Mouse (Mus musculus) cerebellum, adult 9-10 months (tissue): ENCODE data around the gene Epas1.

Experiments used
- DNase-seq: peaks from one replicate; pipeline ENCODE4 v3.0.0; 2022

Gene Epas1

DNA sequence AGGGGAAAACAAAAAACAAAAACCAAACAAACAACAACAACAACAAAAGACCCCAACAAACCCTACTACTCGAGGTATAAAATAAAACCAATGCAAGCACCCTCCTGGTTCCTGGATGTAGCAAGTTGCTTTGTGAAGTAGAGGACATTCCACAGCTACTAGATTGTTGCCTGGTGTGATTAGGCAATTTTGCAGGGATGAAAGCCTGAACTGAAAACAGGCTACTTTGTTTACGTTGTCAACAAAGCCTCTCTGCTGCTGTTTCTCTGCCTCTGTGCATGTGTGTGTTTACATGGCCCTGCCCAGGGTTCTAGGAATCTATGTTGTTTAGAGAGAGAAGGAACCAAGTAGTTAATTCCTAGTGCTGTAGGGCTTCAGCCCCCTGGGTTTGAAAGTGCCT lies 4.1 kb downstream of the Epas1 start:
- DNase-seq: no peak

DNA sequence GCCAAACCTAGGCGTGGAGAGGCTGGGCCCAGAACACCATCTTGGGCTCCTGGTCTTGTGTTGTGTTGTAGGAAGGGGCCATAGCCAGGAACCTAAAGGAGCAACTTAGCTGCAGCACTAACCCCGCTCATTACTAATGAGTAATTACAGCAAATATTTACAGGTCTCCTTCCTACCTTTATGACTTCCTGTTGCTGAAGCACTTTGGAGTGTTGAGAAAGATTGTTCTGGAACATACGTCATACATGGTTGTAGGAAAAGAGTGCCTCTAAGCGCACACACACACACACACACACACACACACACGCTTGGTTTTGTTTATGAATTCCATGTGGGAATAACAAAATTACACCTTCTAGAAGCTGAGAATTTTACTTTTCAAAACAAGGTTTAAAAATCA lies 8.4 kb downstream of the Epas1 start:
- DNase-seq: no peak

DNA sequence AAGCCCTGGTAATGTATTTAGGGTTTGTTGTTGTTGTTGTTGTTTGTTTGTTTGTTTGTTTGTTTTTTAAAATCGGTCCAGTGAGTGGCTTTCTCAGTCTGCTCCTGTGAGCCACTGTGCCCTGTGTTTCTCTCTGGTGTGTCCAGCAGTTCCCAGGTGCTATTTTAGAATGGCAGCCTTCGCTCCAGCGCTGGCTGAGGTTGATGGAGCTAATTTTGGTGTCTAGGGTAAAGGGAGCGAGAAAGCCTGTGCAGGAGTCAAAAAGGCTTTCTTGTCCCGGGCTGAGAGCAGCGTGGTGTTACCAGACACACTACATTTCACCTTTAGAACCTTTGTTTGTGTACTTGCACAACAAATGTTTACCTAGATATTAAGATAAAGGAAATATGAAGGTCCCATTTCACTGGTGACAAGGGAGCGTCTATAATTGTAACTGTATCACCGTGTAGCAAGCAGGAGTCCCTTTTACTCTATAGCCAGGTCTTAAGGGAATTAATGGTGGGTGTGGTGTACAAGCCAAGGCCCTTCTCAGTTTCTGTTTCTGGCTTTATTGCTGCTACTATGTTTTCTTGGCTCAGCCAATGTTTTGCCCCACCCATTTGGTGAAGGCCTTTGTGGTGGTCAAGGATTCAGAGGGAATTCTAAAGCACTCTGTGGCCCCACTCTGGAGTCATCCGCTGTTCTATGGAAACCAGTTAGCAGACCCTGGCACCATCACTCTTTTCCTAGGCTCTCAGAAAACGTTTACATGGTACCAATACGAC lies 9.2 kb downstream of the Epas1 start:
- no peak for DNase-seq

DNA sequence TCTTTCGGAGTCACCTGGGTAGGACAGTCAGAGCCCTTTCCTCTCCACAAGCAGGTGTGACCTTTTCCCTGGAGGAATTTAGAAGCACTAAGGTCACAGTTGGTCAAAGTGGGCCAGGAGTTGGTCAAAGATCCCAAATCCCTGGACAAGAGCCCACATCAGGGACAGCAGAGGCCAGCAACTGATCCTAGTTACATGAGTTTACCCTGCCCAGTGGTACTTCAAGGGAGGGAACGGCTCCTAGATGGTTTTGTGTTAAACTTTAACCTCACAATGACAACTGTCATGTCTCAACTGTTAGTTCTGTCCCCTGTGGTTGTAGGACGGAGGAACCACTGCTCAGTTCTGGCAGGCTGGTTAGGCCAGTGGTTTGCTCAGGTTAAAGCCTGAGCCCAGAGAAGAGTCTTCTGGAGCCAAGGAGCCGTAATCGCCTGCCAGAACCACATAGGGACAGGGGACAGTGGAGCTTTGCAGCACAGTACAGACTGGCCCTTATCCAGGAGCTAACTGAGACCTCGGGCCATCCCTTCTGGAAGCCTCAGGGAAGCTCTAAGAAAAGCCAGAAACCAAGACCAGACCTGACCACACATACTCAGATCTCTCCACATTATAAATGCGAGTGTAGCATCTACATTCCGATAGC lies 12.4 kb downstream of the Epas1 start:
- no peak for DNase-seq

DNA sequence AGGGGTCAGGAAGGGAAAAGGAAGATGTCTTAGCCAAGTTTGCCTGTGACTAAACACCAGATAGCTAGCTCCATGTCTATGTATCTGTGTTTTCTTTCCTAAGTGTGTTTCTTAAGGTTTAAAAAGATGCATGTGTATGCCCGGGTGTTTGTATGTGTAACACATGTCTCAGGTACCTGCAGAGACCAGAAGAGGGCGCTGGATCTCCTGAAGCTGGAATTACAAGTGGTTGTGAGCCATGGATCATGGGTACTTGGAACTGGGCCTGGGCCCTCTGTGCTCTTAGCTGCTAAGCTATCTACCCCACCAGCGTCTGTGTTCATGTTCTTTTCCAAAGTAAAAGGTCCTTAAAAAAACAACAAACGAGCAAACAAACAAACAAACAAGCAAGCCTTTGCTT lies 12.9 kb downstream of the Epas1 start:
- no peak for DNase-seq

DNA sequence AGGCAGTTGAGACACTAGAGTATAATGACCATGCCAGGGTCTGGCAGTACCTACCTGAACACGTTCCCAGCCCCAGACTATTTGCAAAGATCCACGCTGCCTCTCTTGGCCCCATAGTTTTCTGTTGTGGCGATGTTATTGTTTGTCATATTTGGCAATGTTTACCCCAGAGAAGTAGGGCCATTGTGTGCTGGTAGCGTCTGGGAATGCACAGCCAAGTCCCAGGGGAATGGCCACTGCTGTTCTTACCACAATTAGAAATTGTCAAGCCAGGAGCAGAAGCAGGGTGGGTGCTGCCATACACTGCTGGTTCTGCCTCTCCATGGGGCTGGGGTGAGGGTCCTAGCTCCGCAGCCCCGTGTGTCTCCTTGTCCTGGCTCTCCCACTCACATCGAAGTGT lies 15.1 kb downstream of the Epas1 start:
- DNase-seq: no peak

DNA sequence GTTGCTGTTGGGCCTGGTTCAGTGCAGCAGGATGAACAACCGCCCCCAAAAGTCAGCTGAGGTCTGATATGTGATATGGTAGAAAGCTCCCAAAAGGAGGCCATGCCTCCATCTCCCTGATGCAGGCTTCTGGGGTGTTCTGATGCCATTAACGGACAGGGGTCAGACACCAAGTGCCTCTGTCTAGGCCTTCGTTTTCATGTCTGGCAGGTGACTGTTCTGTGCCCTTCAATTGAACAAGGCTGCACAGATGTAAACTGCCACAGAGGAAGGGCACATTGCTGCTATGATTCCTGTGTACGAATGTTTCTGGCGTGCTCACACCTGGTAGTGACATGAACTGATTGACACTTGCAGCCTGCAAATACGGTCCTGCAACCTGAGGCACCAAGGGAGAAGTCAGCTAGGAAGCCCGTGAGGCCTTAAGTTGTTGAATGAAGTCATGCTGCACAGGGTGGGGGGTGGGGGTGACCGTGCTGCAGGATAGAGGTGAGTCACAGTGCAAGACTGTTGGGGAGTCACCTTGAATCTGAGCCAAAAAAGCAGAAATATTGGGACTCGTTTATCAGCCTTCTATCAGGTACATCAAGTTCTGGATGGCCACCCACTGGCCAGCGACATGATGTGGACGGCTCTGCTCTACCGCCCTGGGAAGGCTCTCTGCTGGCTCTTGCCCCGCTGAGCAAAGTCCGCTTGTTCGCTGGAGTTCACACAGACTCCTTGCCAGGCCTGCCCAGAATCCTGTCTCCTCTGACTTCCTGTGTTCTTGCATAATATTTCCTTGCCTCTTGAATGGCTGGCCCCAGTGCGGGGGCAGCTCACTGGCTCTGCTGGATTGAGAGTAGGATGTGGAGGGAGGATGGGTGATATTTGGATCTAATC lies 16.1 kb downstream of the Epas1 start:
- no peak for DNase-seq

DNA sequence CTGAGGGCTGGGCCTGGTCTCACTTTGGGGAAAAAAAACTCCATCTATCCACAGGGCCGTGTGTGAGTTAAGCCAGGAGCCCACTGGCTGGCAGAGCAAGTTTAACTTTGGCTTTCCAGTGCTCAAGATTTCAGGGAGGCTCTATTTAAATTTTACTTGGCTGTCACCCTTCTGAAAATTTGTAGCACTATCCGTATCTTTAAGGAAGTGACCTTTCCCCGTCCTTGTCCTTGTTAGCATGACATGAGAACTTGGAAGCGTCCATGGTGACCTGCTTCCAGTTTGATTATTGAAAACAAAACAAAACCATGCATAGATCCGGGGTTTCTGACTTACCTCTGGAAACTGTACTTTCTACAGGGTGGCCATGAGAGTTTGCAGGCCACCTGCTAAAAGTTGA lies 17.3 kb downstream of the Epas1 start:
- no peak for DNase-seq

DNA sequence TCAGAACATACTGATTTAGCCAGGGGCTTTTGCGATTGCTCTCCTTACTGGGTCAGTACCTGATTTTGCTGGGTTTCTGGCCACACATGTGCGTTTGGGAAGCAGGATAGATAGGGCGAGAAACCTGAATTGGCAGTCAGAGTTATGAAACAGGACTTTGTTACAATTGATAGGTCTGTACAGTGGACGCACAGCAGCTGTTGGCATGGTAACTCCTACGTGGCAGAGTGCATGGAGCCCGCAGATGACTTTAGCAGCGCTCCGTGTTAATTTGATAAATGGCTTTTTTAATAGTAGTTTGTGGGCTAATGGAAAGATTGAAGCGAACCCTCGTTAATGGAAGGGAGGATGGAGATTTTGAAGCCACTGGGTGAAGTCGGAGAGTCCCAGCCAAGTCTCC lies 18.5 kb downstream of the Epas1 start:
- no peak for DNase-seq

DNA sequence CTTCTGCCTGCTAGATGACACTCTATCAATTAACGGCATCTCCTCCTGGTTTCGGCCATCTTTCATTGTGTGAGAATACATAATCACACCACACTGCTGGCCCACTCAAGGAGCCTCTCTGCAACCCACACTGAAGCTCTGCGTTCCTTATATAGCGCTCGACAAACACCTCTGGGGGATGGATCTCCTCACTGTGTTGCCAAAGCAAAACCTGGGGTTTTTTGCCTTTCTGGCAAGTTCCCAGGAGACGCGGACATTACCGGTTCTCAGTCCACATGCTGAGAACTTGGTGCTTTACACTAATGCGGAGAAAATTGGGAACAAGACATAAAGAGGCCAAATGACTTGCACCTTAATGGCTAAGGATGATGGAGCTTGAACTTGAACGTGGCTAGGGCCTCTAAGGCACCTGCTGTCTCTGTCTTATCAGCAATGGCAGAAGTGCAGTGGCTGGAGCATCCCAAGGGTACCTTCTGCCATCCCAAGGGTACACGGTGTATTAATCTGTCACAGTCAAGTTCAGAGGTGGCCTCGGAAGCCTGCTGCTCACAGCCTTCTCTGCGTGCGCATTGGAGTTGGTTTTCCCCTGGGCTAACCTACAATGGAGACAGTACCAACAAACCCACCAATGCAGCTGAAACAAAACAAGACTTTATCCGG lies 19.6 kb downstream of the Epas1 start:
- DNase-seq: no peak

DNA sequence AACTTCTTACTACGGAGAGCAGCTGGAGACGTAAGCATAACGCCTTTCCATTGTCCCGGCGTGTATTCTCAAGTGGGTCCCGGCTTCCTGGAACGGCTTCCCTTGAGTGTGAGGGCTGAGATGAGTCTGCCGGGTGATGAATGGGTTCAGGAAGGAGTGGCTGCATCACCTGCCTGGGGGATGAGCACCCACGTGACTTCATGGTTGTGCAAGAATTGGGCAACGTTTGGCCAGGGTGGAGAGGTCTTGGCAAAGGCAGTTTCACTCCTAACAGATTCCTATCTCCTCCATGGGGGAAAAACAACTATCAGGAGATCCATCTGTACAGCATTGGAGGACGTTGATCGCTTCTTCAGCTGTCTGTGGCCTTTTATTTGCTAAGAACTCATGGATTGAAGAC lies 23.0 kb downstream of the Epas1 start:
- no peak for DNase-seq

DNA sequence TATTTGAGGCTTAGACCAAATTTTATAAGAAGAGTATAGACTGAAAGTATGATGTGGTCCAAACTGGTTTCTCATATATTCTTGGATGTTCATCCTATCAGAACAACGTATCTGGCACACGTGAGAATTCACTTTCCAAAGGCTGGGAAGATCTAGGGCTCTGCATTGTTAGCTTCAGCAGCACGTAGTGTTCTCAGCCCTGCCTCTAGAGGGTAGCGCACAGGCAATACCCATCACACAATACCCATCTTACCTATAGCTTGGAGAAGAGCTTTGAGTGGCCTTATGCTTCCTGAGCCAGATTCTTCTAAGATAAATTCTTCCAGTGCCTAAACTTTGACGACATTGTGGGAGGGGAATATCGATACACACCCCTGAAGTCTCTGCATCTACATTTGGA lies 24.6 kb downstream of the Epas1 start:
- no peak for DNase-seq

DNA sequence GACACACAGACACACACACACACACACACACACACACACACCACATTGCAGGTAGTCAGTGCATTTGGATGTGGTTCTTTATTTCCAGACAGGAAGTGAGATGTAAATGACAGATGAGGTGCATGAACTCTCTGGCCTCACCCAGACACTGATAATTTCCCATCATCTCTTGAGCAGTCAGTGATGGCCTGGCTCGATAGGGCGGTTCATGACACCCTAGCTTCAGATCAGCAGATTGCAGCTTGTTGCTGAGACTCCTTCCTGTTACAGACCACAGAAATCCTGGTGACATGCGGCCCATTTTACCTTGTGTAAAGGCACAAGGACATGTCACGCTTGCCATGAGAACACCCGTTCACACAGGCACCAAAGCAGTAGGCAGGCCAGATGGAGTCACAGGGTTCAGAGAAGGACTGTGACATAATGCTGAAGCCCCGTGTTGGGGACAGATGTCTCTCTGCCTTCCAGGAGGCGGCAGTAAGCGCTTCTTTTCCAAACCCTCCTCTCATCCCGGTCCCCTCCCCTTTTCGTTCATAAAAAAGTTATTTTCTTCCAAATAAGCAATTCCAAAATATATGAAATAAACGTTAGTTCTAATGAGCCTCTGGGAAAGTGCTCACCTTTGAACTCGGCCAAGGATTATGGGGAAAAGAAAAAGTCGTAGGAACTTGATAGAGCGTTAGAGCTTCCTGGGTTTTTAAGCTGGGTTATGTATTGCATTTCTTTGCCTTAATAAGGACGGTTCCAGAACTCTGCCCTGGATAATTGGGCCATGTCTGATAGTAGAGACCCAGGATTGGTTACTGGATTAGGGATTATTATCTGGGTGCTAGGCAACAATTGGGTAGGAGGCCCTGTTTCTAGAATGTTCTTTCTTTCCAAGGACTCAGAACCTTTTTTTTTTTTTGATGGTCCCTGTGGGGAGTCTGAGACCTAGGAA lies 26.0 kb downstream of the Epas1 start:
- DNase-seq: no peak

DNA sequence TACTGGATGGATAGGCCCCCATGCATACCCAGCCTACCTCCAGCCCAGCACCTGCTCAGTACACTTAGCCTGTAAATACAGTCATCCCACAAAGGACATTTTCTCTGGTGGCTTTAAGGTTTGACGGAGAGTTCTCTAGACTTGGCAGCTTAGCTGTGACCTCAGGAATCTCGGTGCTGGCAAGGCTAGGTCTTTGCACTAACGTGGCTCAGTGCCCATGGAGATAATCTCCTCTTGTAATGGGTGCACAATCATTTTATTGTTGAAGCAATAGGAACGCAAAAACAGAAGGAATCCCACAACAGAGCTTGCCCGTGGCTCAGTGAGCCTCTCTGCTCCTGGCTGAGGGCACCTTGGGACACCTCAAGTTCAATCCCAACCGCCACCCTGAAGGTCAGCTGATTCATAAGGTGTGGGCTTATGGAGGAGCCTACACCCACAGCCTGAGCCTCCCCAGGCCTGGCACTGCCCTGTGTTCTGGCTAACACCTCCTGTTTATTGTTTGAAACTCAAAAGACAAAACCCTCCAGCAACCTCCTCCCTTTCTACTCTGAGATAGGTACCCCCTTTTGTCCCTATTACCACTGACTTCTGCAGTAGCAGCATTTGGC lies 27.3 kb downstream of the Epas1 start:
- DNase-seq: no peak

DNA sequence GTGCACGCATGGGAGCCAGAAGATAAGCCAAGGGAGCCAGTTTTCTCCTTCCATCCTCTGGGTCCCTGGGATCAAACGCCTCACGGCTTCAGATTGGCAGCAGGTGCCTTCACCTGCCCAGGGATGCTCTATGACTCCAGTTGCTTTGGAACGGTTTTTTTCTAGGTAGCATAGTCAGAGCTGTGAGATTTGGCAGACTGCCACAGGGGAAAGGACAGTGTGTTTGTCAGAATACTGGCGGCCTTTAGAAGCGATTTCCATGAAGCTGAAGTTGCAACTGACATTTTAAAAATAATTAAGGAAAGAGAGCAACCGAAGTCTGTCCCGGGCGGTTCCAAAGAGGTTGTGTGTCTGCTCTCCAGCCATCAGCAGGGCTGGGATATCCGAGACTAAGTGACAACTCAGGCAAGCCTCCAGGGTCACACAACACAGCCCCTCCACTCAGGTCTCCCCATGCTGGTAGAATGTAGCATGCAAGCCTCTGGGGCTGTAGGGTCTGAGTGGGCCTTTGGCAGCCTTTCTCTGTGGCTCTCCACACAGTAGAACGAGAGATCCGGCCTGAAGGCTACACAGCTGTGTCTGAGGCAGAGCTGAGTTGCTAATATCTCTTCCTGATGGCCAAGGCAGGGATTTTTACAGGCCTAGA lies 28.4 kb downstream of the Epas1 start:
- DNase-seq: peak; percentile 54

DNA sequence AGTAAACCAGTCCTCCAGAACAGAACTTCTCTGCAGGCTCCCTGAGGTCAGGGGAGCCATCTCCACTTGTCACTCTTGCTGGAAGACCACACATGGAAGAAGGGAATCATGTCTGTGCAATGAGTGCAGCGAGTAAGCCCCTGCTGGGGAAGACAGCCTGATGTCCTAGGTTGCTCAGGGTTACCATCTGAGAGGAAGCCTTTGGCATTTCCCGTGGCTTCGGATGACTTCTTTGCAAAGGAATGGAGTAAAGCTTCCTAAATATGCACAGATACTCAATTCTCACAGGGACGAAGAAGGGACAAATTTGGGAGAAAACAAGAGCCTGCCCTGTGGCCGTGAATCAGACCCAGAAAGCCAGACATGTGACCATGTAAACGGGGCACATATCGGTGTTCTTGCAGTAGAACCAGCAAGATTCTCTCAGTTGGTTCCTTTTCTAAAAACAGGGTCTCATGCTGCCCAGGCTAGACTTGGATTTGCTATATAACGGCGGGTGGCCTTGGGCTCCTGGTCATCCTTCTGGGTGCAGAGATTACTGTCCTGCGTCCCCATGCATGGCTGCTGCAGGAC lies 31.0 kb downstream of the Epas1 start:
- DNase-seq: no peak

DNA sequence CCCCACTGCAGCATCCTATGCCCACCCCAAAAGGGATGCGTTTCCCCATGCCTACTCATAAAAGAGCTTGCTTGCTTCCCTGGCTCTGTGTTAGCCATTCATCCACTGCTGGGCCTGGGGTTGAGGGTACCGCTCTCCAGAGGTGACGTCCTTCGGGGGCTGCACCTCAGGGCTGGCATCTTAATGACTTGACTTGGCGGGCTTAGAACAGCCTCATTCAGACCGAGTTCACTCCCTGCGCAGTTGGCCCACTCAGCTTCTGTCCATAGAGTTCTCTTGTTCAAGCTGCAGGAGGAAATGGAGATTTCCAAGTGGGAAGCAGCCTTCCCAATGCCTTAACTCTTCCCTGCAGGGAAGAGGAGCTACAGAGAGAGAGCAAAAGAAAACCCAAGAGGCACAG lies 32.1 kb downstream of the Epas1 start:
- DNase-seq: no peak

DNA sequence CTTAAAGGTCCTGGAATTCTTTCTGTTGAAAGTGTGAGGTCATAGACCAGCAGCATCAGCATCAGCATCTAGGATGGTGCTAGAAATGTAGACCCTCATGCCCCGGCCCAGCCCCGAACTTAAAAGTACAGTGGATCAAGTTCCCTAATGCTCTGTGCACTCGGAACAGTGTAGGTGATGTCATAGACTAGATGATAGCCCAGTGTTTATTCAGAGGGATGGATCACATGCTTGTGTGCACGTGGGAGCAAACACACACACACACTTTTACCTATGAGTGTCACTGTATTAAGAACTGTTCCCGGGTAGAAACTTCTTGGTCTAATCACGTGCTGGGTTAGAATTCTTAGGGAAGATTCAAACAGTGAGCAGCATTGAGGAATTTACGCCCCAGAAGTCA lies 33.0 kb downstream of the Epas1 start:
- DNase-seq: no peak

DNA sequence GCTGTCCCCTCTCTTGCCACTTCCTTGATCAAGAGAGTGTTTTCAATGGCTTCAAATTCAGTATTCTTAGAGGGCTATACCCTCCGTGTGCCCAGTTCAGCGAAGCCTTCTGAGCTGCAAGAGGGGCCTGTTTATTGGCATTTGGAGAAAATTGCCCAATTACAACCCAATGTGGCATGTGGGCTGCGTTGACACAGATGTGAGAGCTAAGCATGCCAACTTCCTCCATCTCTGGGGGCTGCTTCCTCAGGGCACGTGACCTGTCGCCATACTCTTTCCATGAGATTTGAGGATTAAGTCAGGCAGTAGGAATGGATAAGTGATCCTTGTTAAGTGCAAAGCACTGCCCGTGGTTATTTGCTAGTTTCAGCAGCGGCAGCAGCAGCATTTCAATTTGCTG lies 34.3 kb downstream of the Epas1 start:
- DNase-seq: no peak

DNA sequence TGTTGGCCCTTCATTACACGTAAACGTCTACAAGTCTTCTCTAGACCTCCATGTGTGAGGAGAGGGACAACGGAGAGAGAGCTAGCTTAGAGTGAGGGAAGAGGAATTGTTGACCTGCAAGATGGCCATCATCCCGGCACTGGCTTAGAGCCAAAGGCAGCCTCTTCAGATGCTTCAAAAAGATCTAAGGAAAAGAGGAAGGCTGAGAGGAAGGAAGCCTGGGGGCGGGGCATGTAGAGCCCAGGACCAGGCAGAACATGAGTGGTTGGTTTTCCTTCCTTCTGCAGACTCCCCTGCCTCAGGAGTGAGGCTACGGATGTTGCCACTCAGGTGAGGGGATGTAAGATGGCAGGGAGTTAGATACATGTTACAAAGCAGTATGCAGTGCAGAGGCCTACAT lies 34.8 kb downstream of the Epas1 start:
- DNase-seq: no peak

DNA sequence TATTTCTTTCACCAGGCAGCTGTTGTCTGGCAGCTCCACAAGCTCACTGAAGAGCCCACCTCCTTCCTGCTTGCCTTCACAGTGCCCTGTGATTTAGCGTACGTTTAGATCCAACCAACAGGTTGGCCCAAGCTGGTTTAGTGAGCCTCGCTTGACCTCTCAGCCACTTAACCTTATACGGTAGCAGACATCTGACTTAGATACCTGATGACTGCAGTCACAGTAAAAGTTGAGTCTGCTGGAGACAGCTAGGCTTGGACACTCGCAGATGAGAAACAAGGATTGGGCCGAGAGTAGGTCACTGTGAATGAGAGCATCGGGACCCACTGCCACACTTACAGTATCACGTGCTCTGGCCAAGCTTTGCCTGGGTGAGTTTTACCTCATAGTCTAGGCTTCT lies 38.4 kb downstream of the Epas1 start:
- DNase-seq: no peak
